ENCODE assay signal across 8 mouse cellular contexts in genomic region chr14:25533010-25533409, GRCm38 (mm10).
DNase-seq lines count a peak whose midpoint lies in the region; ATAC-seq and TF ChIP-seq lines count a peak whose summit lies in the region.

No protein-coding gene starts in this region.

- H3K27me3 ChIP-seq in midbrain, embryonic 14.5 days (ENCODE audit: control insufficient read depth, insufficient read depth, low read length): no peaks in the 10 kb centered on the region
- no peaks in the 10 kb centered on the region for H3K27me3 ChIP-seq in midbrain, embryonic 16.5 days (ENCODE audit: control insufficient read depth, insufficient read depth, low read depth, low read length)
- H3K27me3 ChIP-seq in liver, embryonic 11.5 days (replicated peaks; ENCODE audit: control insufficient read depth, insufficient read depth, low read length): no peaks in the 10 kb centered on the region
- H3K27me3 ChIP-seq in stomach, embryonic 16.5 days (ENCODE audit: control insufficient read depth, insufficient read depth, low read length): no peaks in the 10 kb centered on the region

- 81% methylated on average over 3 of the region's 3 CpGs for WGBS in midbrain, embryonic 14.5 days
- WGBS in midbrain, embryonic 16.5 days: 80% methylated on average over 3 of the region's 3 CpGs
- 37% methylated on average over 3 of the region's 3 CpGs for WGBS in liver, embryonic 11.5 days
- WGBS in stomach, embryonic 16.5 days: 35% methylated on average over 3 of the region's 3 CpGs

- H3K4me3 ChIP-seq in midbrain, embryonic 14.5 days (replicated peaks; ENCODE audit: low read depth, low read length): no peak overlapping the region
- no peak overlapping the region for H3K4me3 ChIP-seq in midbrain, embryonic 16.5 days (ENCODE audit: low read depth, low read length)
- H3K4me3 ChIP-seq in liver, embryonic 11.5 days (ENCODE audit: low read depth, low read length): no peak overlapping the region
- H3K4me3 ChIP-seq in stomach, embryonic 16.5 days (replicated peaks; ENCODE audit: low read length): no peak overlapping the region
- H3K4me3 ChIP-seq in layer of hippocampus, adult 2 months: no peak overlapping the region

- no peak overlapping the region for H3K9ac ChIP-seq in midbrain, embryonic 14.5 days (replicated peaks; ENCODE audit: low read length)
- no peak overlapping the region for H3K9ac ChIP-seq in midbrain, embryonic 16.5 days (ENCODE audit: low read depth, low read length)
- H3K9ac ChIP-seq in liver, embryonic 11.5 days (ENCODE audit: low read depth, low read length): no peak overlapping the region
- H3K9ac ChIP-seq in stomach, embryonic 16.5 days (ENCODE audit: low read length): no peak overlapping the region

- no peaks in the 10 kb centered on the region for H3K9me3 ChIP-seq in midbrain, embryonic 14.5 days (ENCODE audit: control insufficient read depth, low read length)
- no peaks in the 10 kb centered on the region for H3K9me3 ChIP-seq in midbrain, embryonic 16.5 days (replicated peaks; ENCODE audit: control insufficient read depth, low read length, poor library complexity, severe bottlenecking)
- no peaks in the 10 kb centered on the region for H3K9me3 ChIP-seq in liver, embryonic 11.5 days (ENCODE audit: control insufficient read depth, low read length)
- H3K9me3 ChIP-seq in stomach, embryonic 16.5 days (replicated peaks; ENCODE audit: control insufficient read depth, low read length): no peaks in the 10 kb centered on the region

- H3K4me2 ChIP-seq in midbrain, embryonic 14.5 days (ENCODE audit: low read length): no peak overlapping the region
- no peak overlapping the region for H3K4me2 ChIP-seq in midbrain, embryonic 16.5 days (ENCODE audit: low read length)
- no peak overlapping the region for H3K4me2 ChIP-seq in liver, embryonic 11.5 days
- H3K4me2 ChIP-seq in stomach, embryonic 16.5 days (ENCODE audit: low read depth, low read length): no peak overlapping the region

- DNase-seq in gastrocnemius, postnatal 25 days: peak; percentile 51
- no peak for DNase-seq in gastrocnemius, adult 18-20 months (ENCODE audit: low spot score)
- DNase-seq in midbrain, embryonic 14.5 days: no peak
- DNase-seq in liver, embryonic 11.5 days (ENCODE audit: low spot score): no peak
- no peak for DNase-seq in layer of hippocampus, adult 2 months (ENCODE audit: low spot score in 2 of 2)
- no peak for DNase-seq in B cell, adult 2 months

- ATAC-seq in midbrain, embryonic 14.5 days (ENCODE audit: low FRiP score, low TSS enrichment): no peak
- ATAC-seq in midbrain, embryonic 16.5 days: no peak
- no peak for ATAC-seq in liver, embryonic 11.5 days (replicated peaks; ENCODE audit: low FRiP score)
- peak; percentile 64; the same call in 1 of the 2 replicates for ATAC-seq in stomach, embryonic 16.5 days (ENCODE audit: insufficient read depth, low FRiP score)

- TF ChIP-seq CTCF in layer of hippocampus, adult 2 months (conservative IDR thresholded peaks at IDR 0.05): no peak

- H3K27ac ChIP-seq in midbrain, embryonic 14.5 days (replicated peaks; ENCODE audit: low read depth, low read length): 0 out of 2 replicates have a peak overlapping the region, but pooled peaks have one; percentile 13
- no peak overlapping the region for H3K27ac ChIP-seq in midbrain, embryonic 16.5 days (ENCODE audit: low read length)
- peak overlapping the region; percentile 85 for H3K27ac ChIP-seq in liver, embryonic 11.5 days (ENCODE audit: low read depth, low read length)
- H3K27ac ChIP-seq in stomach, embryonic 16.5 days (ENCODE audit: low read length): peak overlapping the region; percentile 37; the same call in 1 of the 2 replicates
- no peak overlapping the region for H3K27ac ChIP-seq in layer of hippocampus, adult 2 months

- H3K4me1 ChIP-seq in midbrain, embryonic 14.5 days (ENCODE audit: control insufficient read depth, insufficient read depth, low read length): 0 out of 2 replicates have a peak, but pooled peaks cover 3% of the 10 kb centered on the region
- peaks cover 6% of the 10 kb centered on the region; the same call in 1 of the 2 replicates for H3K4me1 ChIP-seq in midbrain, embryonic 16.5 days (ENCODE audit: control insufficient read depth, insufficient read depth, low read length)
- peaks cover 66% of the 10 kb centered on the region for H3K4me1 ChIP-seq in liver, embryonic 11.5 days (replicated peaks; ENCODE audit: control insufficient read depth, insufficient read depth, low read length)
- H3K4me1 ChIP-seq in stomach, embryonic 16.5 days (ENCODE audit: control insufficient read depth, insufficient read depth, low read length): peaks cover 38% of the 10 kb centered on the region

- peaks cover 28% of the 10 kb centered on the region for H3K36me3 ChIP-seq in midbrain, embryonic 14.5 days (ENCODE audit: control insufficient read depth, insufficient read depth, low read length)
- no peaks in the 10 kb centered on the region for H3K36me3 ChIP-seq in midbrain, embryonic 16.5 days (ENCODE audit: control insufficient read depth, insufficient read depth, low read length)
- peaks cover 7% of the 10 kb centered on the region; the same call in 1 of the 2 replicates for H3K36me3 ChIP-seq in liver, embryonic 11.5 days (ENCODE audit: control insufficient read depth, insufficient read depth, low read length)
- peaks cover 14% of the 10 kb centered on the region; the same call in 1 of the 2 replicates for H3K36me3 ChIP-seq in stomach, embryonic 16.5 days (ENCODE audit: control insufficient read depth, insufficient read depth, low read length)

Comparison
In these comparisons a context has a peak if more than half of its experiments do, and no peak if none do; other contexts are left out.
1. H3K27ac ChIP-seq: peak in midbrain, embryonic 14.5 days (single experiment), liver, embryonic 11.5 days (single experiment) and stomach, embryonic 16.5 days (single experiment); none in midbrain, embryonic 16.5 days (single experiment) and layer of hippocampus, adult 2 months (single experiment).